Mouse (Mus musculus) cortical plate, adult 2 months (tissue): ENCODE results near the gene Fbxl8. TPM values are rescaled to one million over a fixed set of nuclear protein-coding genes. Genes with fewer than 3 reads are reported as not detected.

Experiments
- H3K27ac ChIP-seq: fragments of 200-500 bp; 2 replicates; pipeline ENCODE4 v1.5.1; 2012; ENCODE audit warnings: low read length, control low read depth, inconsistent platforms; ENCODE audit not compliant: insufficient read depth
- H3K4me1 ChIP-seq: fragments of 200-500 bp; 2 replicates; pipeline ENCODE4 v1.6.1; 2011; ENCODE audit warnings: low read length; ENCODE audit not compliant: control insufficient read depth, insufficient read depth
- H3K4me3 ChIP-seq: fragments of 200-500 bp; 2 replicates; pipeline ENCODE4 v1.5.1; 2011; ENCODE audit warnings: mild to moderate bottlenecking, low read length, control low read depth; ENCODE audit not compliant: insufficient read depth
- CTCF ChIP-seq: fragments of 200-500 bp; IDR thresholded peaks from 2 replicates; pipeline ENCODE4 v1.5.1; 2011; ENCODE audit warnings: mild to moderate bottlenecking, control low read depth, low read length; ENCODE audit not compliant: insufficient read depth; ENCODE audit errors: extremely low read depth
- POLR2A ChIP-seq: fragments of 200-500 bp; IDR thresholded peaks from 2 replicates; pipeline ENCODE4 v1.6.1; 2011; ENCODE audit warnings: mild to moderate bottlenecking, low read length, control low read depth; ENCODE audit not compliant: insufficient read depth; ENCODE audit errors: extremely low read depth
- polyA plus RNA-seq: library from polyadenylated mRNA; depleted of rRNA; stranded (reverse); fragments of >200 nt; gene quantifications from 2 replicates; pipeline ENCODE4 v1.2.3, GENCODE M21; 2012

Gene Fbxl8
- polyA plus RNA-seq, 1 experiment, result 2.2 TPM

- 0 out of 2 replicates have a peak, but pooled peaks cover 2% of the 10 kb centered on the region for H3K4me1 ChIP-seq
- H3K27ac ChIP-seq, result 0 out of 2 replicates have a peak within 1 kb of the TSS, but pooled peaks have one; percentile 43
- TF ChIP-seq CTCF (no peak), POLR2A (no peak)
- peak within 1 kb of the TSS; percentile 78 for H3K4me3 ChIP-seq
These were observed 33.2 kb downstream of the Fbxl8 start, which contains the start of gene E2f4 for GRCm38 (mm10) chr8:105297511-105298192. Gene E2f4 (plus strand): TSS chr8:105297663.

- TF ChIP-seq CTCF (no peak), POLR2A (no peak)
- Histone ChIP-seq H3K27ac (no peak overlapping the region), H3K4me1 (0 out of 2 replicates have a peak, but pooled peaks cover 2% of the 10 kb centered on the region), H3K4me3 (peak overlapping the region; percentile 78)
These were observed 34.2 kb downstream of the Fbxl8 start for GRCm38 (mm10) chr8:105298351-105299252.

GRCm38 (mm10) chr8:105299962-105300361, 35.5 kb downstream of the Fbxl8 start:
- TF ChIP-seq POLR2A (no peak), CTCF (no peak)
- Histone ChIP-seq H3K27ac (no peak overlapping the region), H3K4me1 (0 out of 2 replicates have a peak, but pooled peaks cover 2% of the 10 kb centered on the region), H3K4me3 (no peak overlapping the region)

- TF ChIP-seq POLR2A (no peak), CTCF (no peak)
- no peak overlapping the region for H3K27ac ChIP-seq
- peaks cover 5% of the 10 kb centered on the region; the same call in 1 of the 2 replicates for H3K4me1 ChIP-seq
- no peak overlapping the region for H3K4me3 ChIP-seq
These were observed 38.9 kb downstream of the Fbxl8 start for GRCm38 (mm10) chr8:105303396-105303795.

- no peak overlapping the region for H3K27ac ChIP-seq
- H3K4me1 ChIP-seq, result peaks cover 5% of the 10 kb centered on the region; the same call in 1 of the 2 replicates
- no peak overlapping the region for H3K4me3 ChIP-seq
- TF ChIP-seq CTCF, result no peak
- no peak for TF ChIP-seq POLR2A
These were observed 39.4 kb downstream of the Fbxl8 start for GRCm38 (mm10) chr8:105303874-105304273.

- TF ChIP-seq POLR2A, result peak; percentile 54; the same call in 1 of the 2 replicates
- no peak for TF ChIP-seq CTCF
These were observed 40.1 kb downstream of the Fbxl8 start for GRCm38 (mm10) chr8:105304325-105305210.

GRCm38 (mm10) chr8:105305211-105306145, 41.0 kb downstream of the Fbxl8 start, which contains the start of gene Elmo3:
Gene Elmo3 (plus strand): TSS chr8:105305601.
- Histone ChIP-seq H3K4me1 (peaks cover 3% of the 10 kb centered on the region; the same call in 1 of the 2 replicates), H3K4me3 (peak within 1 kb of the TSS; percentile 21), H3K27ac (0 out of 2 replicates have a peak within 1 kb of the TSS, but pooled peaks have one; percentile 22)
- TF ChIP-seq CTCF, result no peak
- peak; percentile 34; the same call in 1 of the 2 replicates for TF ChIP-seq POLR2A

More at GRCm38 (mm10) chr8:105304325-105305210, 40.1 kb downstream of the Fbxl8 start:
- Histone ChIP-seq H3K4me1 (peaks cover 3% of the 10 kb centered on the region; the same call in 1 of the 2 replicates), H3K4me3 (no peak overlapping the region), H3K27ac (no peak overlapping the region)

GRCm38 (mm10) chr8:105306146-105306691, 41.8 kb downstream of the Fbxl8 start:
- Histone ChIP-seq H3K27ac (0 out of 2 replicates have a peak overlapping the region, but pooled peaks have one; percentile 22), H3K4me1 (peaks cover 3% of the 10 kb centered on the region; the same call in 1 of the 2 replicates), H3K4me3 (peak overlapping the region; percentile 21; the same call in 1 of the 2 replicates)
- TF ChIP-seq CTCF, result 0 out of 2 replicates have a peak, but pooled peaks have one; percentile 6
- TF ChIP-seq POLR2A, result 0 out of 2 replicates have a peak, but pooled peaks have one; percentile 24
